Comparison of ENCODE assay signal across 13 mouse cellular contexts in genomic region chr3:32837847-32838246, GRCm38 (mm10). TPM values are rescaled to one million over a fixed set of nuclear protein-coding genes. Genes with fewer than 3 reads are reported as not detected.
"Had no signal": no experiment of that assay in that cellular context is flagged by ENCODE, and none has a peak within 500 bp of the region (broad histone marks: within the 10 kb centered on the region; RNA-seq: fewer than 3 reads in every experiment).

No protein-coding gene starts in this region.

- DNase-seq: gastrocnemius, adult 2 months; gastrocnemius, postnatal 10 days; gastrocnemius, postnatal 25 days; heart, adult 2 months; heart, postnatal 10 days; heart, postnatal 4 days; kidney, adult 18-20 months; kidney, adult 8-10 months; kidney, postnatal 10 days; kidney, postnatal 25 days; kidney, postnatal 4 days; left cerebral cortex, postnatal 4 days had no signal

RNA-seq across cellular contexts. Expression of gene Usp13, which starts 20.5 kb away (rescaled TPM):
- total RNA-seq: granulocyte monocyte progenitor cell, adult 5-6 weeks had no signal
